Mouse (Mus musculus) CH12F3 (cell line): ENCODE data around the gene Isoc2b.
"Not testable (repeated sequence)": the region's sequence is repeated elsewhere in the genome, so short reads cannot be mapped to it uniquely, and the experiment has no call there.

Experiments used
- in situ Hi-C: fragments of 300-500 bp; cut with MboI; formaldehyde crosslinking; loops from 2 replicates; pipeline ENCODE4 v1.14.3; 2020; ENCODE audit warnings: low sequenced_read_pairs

The Isoc2b gene

DNA sequence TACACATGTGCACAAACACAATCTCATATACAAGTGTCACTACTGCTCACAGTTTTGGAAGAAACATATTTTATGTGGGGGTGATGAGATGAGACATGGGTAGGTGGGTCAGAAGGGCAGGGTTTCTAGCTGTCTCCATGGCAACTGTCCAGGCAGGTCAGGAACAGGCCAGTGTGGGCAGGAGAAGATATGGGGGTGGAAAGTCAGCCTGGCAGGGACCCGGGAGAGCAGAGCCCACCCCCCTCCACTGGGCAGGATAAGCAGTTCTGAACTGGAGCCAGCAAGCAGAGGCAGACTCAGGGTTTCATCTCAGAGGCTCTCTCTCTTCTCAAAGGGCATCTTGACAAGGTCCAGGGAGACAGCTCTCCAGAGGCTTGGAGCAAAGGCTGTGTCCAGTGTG is 32.4 kb downstream of the Isoc2b start:
- in situ Hi-C loops, result no loop called here

- in situ Hi-C loops, result no loop called here
These were observed 33.7 kb downstream of the Isoc2b start for GRCm38 (mm10) chr7:4836351-4836792.

DNA sequence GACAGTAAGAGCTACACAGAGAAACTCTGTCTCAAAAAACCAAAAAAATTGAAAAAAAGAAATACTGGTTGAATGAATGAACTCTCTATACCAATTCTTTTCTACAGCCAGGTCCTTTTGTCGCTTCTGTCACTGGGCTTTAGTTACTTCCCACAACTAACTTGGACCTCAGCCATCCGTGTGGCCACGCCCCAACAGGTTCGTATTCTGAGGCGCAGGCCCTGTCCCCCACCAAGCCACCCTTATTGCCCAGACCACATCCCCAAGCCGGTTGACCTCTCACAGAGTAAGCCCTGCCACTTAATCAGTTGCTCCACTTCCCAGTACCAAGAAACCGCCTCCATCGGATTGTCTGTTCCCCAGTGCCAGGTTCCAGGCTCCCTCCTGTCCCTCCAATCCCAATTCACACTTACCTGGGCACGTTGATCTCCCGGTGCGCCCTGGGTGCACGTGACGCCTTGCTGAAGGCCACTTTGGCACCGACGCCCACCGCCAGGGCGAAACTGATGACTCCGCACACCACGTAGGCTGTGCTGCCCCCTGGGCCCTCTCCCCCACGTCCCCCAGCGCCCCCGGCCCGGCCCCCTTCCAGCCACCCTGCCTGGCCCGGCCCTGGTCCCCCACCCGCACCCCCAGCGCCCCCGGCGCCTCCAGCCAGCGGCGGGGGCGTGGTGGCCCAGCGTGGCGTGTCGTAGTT is 34.3 kb downstream of the Isoc2b start:
- in situ Hi-C loops, result no loop called here

DNA sequence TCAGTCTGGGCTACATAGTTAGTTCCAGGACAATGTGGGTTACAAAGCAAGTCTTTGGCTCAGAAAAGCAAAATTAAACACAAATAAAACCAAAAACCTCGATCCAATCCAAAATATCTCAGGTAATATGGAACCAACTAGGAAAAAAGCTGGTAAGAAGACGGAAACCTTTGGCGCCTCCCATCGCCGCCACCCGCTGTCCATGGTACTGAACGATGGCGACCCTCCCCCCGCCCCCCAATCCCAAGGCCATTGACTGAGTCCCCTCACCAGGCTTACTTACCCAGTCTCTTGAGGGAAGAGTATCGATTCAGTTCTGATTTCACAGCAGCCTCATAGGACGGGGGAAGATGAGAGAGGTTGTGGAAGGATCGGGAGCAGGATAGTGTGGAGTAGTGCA is 39.6 kb downstream of the Isoc2b start:
- in situ Hi-C loops, result no loop called here

- in situ Hi-C loops, result no loop called here
These were observed 44.7 kb downstream of the Isoc2b start for GRCm38 (mm10) chr7:4825365-4825764.

GRCm38 (mm10) chr7:4822162-4822907 is 47.7 kb downstream of the Isoc2b start:
- in situ Hi-C loops, result no loop called here

DNA sequence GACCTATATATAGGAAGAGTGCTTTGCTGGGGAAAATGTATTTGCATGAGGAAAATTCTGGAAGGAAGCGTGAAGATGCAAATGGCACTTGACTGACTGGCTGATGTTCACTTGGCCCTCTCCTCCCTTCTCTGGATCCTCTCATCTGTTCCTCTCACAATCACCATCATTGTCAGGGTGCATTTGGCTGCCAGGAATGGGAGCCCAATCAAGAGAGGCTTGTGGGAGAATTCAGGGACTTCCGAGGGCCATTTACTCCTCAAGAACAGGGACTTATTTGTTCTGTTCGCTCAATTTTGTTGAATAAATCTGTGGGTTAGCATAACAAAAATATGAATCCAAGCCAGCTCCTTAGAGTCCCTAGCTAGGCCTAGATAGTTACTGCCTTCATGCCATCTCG is 48.4 kb downstream of the Isoc2b start:
- in situ Hi-C loops, result no loop called here

- in situ Hi-C loops, result not testable (repeated sequence)
These were observed 49.1 kb downstream of the Isoc2b start for GRCm38 (mm10) chr7:4820925-4821324.

DNA sequence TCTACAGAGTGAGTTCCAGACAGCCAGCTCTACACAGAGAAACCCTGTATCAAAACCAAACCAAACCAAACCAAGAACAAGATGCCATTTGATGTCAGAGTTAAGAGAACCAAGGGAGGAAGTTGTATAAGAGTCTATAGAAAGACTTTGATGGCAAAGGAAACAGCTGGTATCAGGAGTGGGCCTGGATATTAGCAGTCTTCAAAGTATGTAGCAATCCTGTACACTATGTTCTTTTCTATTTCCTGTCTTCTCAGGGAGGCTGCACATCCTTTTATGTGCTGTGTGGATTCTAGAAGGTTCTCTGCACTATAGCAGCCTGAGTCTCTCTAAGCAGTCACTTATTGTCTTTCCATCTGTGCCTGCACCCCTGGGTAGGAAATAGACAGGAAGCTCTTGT is 53.5 kb downstream of the Isoc2b start:
- in situ Hi-C loops, result no loop called here

DNA sequence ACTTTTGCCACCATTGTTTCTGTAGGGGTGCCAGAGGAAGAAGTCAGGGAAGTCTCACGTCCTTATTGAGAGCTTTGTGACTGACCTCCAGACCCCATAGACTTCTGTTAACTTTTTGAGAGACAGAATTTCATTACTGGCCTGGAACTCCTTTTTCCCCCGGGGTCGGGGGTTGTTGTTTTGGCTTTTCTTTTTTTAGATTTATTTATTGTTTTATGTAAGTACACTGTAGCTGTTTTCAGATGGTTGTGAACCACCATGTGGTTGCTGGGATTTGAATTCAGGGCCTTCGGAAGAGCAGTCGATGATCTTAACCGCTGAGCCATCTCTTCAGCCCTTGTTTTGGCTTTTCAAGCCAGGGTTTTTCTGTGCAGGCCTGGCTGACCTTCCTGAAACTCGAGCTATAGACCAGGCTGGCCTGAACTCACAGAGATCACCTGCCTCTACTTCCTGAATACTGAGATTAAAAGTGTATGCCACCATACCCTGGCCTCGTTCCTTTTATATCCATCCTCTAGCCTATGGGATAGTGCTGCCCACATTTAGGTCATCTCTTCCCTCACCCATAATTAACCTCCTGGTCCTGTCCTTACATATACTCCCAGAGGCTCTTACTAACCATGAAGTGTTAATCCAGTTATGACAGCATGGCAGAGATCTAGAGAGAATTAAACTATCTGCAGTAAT is 56.8 kb downstream of the Isoc2b start:
- in situ Hi-C loops, result no loop called here

- in situ Hi-C loops, result no loop called here
These were observed 57.6 kb downstream of the Isoc2b start, which contains the start of gene Ube2s for GRCm38 (mm10) chr7:4812303-4813104. Gene Ube2s, minus strand, starts transcription at chr7:4812590.

GRCm38 (mm10) chr7:4811842-4812302 is 58.2 kb downstream of the Isoc2b start:
- in situ Hi-C loops, result no loop called here

DNA sequence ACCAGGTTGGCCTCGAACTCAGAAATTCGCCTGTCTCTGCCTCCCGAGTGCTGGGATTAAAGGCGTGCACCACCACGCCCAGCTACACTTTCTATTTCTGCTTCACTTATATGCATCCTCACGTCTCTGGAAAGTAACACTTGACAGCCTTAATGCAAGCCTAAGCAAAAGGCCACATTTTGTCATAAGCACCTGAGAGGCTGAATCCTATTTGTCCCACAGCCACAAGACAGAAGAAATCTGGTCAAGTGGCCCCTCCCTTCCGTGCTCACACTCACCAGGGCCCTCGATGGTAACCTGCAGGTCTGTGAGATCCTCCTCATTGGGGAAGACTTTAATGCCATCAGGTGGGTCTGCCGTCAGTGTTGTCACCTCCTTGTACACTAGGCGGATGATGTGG is 58.9 kb downstream of the Isoc2b start:
- in situ Hi-C loops, result not testable (repeated sequence)

DNA sequence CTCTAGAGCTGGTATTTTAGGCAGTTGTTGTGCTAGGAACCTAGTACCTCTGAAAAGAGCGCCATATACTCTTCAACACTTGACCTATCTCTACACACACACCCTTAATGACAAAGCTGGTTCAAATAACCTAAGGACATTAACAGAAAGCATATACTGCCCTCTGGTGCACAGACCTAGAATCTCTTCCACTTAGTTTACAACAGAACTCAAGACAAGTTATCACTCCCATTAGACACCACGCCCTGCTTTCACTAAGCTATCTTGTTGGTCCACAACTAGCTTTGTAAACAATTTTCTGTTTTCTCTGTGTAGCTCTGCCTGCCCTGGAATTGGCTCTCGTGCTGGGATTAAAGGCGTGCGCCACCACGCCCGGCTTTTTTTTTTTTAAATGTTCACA is 63.3 kb downstream of the Isoc2b start:
- in situ Hi-C loops, result no loop called here

DNA sequence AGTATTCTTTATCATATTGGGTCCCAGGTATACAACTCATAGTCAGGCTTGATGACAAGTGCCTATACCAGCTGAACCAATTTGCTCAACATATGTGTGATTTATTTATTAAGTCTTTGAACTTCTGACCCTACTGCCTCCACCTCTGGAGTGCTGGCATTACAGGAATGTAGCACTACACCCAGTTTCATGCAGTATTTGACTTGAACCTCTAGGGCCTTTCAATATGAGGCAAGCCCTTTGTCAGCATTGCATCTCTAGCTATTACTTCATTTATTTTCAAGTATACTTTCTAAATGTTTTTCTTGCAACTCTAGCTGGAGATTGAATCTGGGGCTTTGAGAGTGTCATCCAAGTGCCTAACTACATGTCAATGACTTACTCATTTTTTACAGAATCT is 67.8 kb downstream of the Isoc2b start:
- in situ Hi-C loops, result no loop called here

DNA sequence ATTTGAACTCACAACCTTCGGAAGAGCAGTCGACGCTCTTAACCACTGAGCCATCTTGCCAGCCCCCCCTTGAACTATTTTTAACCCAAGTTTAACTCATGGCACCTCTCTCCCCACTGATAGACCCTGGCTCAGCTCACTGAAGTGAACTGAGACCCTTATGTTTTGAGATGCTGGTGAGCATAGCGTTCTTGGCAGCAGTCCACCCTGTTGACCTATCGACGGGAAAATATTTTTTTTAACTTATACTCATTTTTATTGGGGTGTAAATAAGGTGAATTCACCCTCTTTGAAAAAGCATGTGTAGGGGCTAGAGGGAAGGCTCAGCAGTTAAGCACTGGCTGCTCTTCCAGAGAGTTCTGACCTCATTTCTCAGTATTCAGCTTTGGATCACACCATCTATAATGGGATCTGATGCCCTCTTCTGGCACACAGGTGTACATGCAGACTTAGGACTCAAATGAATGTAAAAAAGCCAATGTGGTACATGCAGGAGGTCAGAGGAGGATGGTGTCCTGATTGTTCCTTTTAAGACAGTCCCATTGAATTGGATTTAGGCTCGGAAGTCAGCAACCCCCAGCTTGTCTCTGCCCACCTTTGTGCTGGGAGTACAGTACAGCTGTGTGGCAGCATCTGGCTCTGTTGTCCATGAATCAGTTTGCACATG is 74.2 kb downstream of the Isoc2b start:
- in situ Hi-C loops, result no loop called here
